Mouse (Mus musculus) heart, adult 2 months (tissue): ENCODE measurements around the gene Mt1.

Experiments used
- CTCF ChIP-seq: fragments of 200-600 bp; IDR thresholded peaks from 2 replicates; pipeline ENCODE4 v1.8.1; 2022; ENCODE audit warnings: antibody characterized with exemption, mild to moderate bottlenecking, moderate library complexity
- EP300 ChIP-seq: fragments of 200-500 bp; IDR thresholded peaks from 2 replicates; pipeline ENCODE4 v1.6.1; 2011; ENCODE audit warnings: low read depth, low read length, control low read depth; ENCODE audit not compliant: insufficient read depth

- no peak for TF ChIP-seq EP300
- no peak for TF ChIP-seq CTCF
Measured at GRCm38 (mm10) chr8:94206256-94206655, 27.4 kb downstream of the Mt1 start.
